Mouse (Mus musculus) adrenal gland, postnatal 0 days (tissue): ENCODE data around the gene Vmn1r24. TPM values are rescaled to one million over a fixed set of nuclear protein-coding genes. Genes with fewer than 3 reads are reported as not detected.

Experiments
- polyA plus RNA-seq: library from polyadenylated mRNA; unstranded; fragments of >200 nt; fragmentation: Nextera tagmentation; extraction: Ambion mirVana; gene quantifications from 2 replicates; pipeline ENCODE4 v1.2.1, GENCODE M21; 2015

Gene Vmn1r24
- not detected in 2 replicates for polyA plus RNA-seq

DNA sequence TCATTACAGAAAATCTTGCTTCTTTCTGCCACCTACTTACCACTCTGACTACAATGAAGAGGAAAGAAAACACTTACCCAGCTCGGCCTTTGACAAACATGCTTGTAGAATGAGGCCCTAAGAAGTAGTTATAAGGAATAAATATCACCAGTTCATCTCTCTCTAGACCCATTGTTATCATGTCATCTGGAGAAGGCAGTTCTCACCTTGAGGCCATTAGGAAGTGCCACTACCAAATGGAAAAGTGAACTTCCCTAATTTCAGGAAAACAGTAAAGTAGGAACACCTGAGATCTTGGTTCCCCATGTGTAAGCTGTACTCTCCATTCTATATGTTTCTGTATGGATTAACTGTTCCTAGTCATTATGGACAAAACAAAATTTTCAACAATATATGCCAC is at the start of gene Vmn1r24:
Gene Vmn1r24, minus strand, starts transcription at position 101 of the 400 bp plus-strand sequence.

DNA sequence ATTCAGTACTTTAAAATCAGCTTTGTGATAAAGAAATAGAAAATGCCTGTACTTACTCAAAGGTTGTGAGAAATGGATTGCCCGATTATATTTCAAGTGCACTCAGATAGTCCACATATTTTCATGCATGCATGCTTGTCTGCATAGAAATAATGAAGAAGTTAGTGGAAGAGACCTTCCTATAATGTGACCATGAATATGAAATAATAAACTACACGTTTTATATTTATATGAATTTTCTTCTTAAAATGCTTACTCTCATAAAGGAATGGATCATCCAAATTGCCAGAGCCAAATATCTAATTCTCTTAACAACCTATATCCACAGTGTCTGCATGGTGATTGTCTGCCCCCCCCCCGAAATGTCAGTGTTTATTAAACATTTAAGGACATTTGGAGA is 19.4 kb upstream of the Vmn1r24 start, which contains the start of gene Vmn1r25:
Gene Vmn1r25, minus strand, starts transcription at position 101 of the 400 bp plus-strand sequence.

DNA sequence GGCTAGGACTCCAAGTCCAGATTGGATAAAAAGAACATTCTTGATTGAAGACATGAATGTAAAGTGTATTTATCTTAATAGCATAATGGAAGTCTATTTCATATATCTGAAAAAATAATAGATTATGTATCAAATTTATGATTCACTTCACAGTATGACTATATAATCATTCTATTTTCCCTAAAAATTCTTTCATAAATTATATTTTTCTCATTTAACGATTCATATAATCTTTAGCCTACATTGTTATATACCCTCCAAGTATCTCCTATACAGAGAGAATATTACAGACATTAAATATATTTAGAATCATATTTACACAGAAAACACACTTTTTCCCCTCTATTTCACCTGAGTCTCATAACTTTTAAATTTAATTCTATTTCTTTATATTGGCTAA is 34.6 kb downstream of the Vmn1r24 start, which contains the start of gene Vmn1r23:
Gene Vmn1r23, minus strand, starts transcription at position 101 of the 400 bp plus-strand sequence.

DNA sequence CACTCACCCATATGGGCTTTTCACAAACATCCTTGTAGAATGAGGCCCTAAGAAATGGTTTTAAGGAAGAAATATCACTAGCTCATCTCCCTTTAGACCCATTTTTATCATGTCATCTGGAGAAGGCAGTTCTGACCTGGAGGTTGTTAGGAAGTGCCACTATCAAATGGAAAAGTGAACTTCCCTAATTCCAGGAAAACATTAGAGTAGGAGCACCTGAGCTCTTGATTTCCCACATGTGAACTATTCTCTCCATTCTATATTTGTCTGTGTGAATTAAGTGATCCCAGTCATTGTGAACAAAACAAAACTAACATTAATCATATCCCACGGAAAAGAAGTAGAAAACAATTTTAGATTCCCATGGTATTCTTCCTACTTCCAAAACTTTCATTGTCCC is 53.4 kb downstream of the Vmn1r24 start, which contains the start of gene Vmn1r22:
Gene Vmn1r22, minus strand, starts transcription at position 101 of the 400 bp plus-strand sequence.

Other genes with a start within 250 kb of the Vmn1r24 start
- gene Vopp1, start 136.3 kb downstream of the Vmn1r24 start, polyA plus RNA-seq: 17.8 and 23.9 TPM in 2 replicates
- not detected in 2 replicates for gene Vmn1r21, start 111.2 kb downstream of the Vmn1r24 start, polyA plus RNA-seq
- not detected in 2 replicates for gene Vmn1r22, start 53.5 kb downstream of the Vmn1r24 start, polyA plus RNA-seq
- not detected in 2 replicates for gene Vmn1r23, start 34.7 kb downstream of the Vmn1r24 start, polyA plus RNA-seq
- gene Vmn1r25, start 19.3 kb upstream of the Vmn1r24 start, polyA plus RNA-seq: not detected in 2 replicates
- gene Vmn1r26, start 53.7 kb upstream of the Vmn1r24 start, polyA plus RNA-seq: not detected in 2 replicates